Mouse (Mus musculus): ENCODE results near the gene Dhx9. TPM values are rescaled to one million over a fixed set of nuclear protein-coding genes. Genes with fewer than 3 reads are reported as not detected.

Dhx9 gene
- 7.2 and 26.3 TPM in 2 replicates for polyA plus RNA-seq (2012; ENCODE audit: low replicate concordance)

GRCm38 (mm10) chr1:153487500-153487879 is at the start of gene Dhx9:
Gene Dhx9 (minus strand): TSS chr1:153487660.

GRCm38 (mm10) chr1:153424770-153425584 is 62.5 kb downstream of the Dhx9 start, which contains the start of gene Shcbp1l:
Gene Shcbp1l (plus strand): TSS chr1:153425162.

Other genes starting within 250 kb of the Dhx9 start
- gene Lamc1, start 154.9 kb downstream of the Dhx9 start, polyA plus RNA-seq (2012; ENCODE audit: low replicate concordance) = 4.0 and 5.0 TPM in 2 replicates
- 0.79 and 2.3 TPM in 2 replicates for gene Shcbp1l, start 62.5 kb downstream of the Dhx9 start, polyA plus RNA-seq (2012; ENCODE audit: low replicate concordance)
- gene Npl, start 62.4 kb upstream of the Dhx9 start, polyA plus RNA-seq (2012; ENCODE audit: low replicate concordance) = 0.40 and 0.45 TPM in 2 replicates
- not detected in 2 replicates for gene Rgs8, start 165.4 kb upstream of the Dhx9 start, polyA plus RNA-seq (2012; ENCODE audit: low replicate concordance)